Mouse (Mus musculus) cerebellum, postnatal 10 days (tissue): ENCODE measurements at regions not wholly inside any gene's neighbourhood (a gene's known extent, or its start where the extent isn't known, plus 50 kb on each side); places are given as distances from the start of the nearest gene placed in this dataset.
"Not testable (repeated sequence)": the region's sequence is repeated elsewhere in the genome, so short reads cannot be mapped to it uniquely, and the experiment has no call there.

ENCODE experiments used
- DNase-seq, 2 experiments: peaks; one replicate each; pipeline ENCODE4 v3.0.0; 2021; ENCODE audit warnings: mixed read lengths in 2 of 2

DNA sequence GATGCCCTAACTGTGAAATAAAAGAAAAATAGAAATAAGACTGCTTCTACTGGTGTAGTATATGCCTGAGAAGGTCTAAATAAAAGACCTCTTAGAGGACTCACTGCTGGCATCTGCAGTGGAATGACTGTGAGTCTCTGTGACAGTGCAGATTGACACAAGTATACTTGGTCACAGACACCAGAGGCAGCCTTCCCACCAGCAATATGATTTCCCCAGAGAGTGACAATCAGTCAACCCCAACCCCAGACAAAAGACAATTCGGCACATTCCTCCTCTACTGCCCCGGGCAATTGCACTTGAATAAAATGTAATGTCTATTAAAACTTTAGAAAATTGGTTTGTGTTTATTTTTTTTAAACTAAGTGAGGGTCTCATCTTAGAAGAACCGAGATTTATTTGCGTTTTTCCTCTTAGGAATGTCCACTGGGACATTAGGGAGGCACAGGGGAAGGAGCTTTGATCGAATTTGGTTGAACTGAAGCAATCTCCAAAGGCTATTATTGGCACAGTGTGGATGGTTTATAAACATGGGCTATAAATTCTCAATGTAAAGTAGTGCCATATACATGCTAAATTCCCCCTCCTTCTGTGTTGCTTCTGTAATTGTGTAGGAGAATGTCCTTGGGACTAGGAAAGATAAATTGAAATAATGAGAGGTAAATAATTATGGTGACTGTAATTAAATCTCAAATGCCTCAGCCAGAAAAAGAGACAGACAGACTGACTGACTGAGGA, 123.0 kb upstream of the Lnx1 start:
- no peak for DNase-seq

DNA sequence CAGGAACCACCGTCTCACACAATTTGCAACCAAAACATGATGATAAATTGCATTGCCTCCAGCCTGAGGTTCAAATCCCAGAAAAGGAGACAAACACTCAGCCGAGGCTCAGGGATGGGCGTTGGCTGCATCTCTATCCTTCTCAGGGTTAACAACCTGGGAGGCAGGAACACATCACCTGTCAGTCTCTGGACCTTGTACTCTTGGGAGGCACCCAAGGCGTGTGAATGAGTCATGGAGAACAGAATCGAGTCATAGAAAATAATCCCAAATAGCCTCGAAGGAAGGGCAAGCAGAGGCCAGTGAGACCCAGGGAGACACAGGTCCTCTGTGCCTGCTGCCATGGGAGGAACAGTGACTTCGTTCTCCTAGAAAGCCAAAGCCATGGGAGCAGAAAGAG, 121.0 kb upstream of the Lnx1 start:
- no peak for DNase-seq

DNA sequence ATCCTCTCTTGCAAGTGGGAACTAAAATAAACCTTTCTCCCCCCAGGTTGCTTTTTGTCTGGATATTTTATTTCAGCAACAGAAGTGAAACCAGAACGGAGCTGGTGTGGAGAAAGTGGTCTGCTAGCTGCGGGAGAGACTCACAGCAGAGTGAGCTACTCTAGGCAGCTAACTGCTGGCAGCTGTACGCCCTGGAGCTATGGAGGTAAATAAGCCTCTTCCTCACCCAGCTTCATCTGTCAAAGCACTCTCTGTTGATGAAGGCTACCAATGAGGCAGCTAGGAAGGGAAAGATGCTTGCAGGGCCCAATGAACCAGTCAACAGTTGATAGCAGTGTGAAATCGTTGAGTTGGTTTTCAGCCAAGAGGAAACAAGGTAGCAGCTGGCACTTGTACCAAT, 119.3 kb upstream of the Lnx1 start:
- DNase-seq = peak; percentile 41 to 49

DNA sequence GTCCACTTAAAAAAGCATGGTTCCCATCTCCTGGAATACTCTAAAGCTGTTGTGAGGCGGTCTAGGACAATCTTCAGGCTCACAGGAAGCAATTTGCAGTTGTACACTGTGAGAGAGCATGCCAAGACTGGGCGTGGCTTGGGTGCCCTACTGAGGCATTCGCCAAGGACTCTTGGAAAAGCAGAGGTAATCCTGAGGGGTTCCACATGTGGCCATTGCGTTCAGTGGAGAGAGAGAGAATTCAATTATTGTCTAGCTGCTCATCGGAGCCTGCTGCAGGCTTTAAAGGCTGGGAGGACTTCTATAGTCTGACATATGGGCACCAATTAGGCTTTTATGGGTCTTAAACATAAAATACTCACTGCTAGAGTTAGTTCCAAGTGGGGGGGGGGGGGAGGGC, 113.8 kb upstream of the Lnx1 start:
- peak; percentile 24 to 35 for DNase-seq

DNA sequence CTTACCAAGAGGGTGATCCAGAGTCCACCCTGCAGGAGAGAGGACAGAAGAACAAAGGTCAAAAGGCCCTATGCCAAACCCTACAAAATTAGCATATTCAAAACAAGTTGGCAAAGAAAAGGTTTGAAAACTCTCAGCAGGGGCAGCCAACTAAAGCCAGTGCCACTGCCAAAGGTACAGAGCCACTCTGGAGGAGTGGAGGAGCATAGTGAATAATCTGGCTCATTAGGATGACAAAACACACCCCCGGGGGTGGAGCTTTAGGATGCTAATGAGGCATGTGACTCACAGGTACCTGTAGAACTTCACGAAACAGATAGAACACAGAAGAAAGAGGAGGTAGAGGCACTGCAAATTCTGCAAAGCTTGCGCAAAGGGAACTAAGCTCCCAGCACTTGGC, 110.7 kb upstream of the Lnx1 start:
- DNase-seq = peak; percentile 34 to 50

DNA sequence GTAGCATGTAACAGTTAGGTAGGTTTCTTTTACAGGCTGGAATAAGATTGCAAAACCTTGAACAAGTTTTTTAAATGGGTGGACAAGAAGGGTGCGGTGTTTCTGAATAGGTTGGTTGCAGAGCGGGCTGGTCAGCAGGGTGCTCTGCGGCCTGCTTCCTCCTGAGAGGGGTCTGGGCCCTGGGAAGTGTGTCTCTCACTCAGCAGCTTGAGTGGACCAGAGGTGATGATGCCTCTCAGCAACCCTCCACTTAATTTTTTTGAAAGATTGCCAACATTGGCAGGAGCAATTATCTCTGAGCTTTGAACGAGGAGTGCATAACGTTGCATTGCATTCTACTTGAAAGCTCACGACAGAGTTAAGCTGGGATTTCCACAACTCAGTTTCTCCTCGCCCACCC, 108.3 kb upstream of the Lnx1 start:
- DNase-seq = no peak

DNA sequence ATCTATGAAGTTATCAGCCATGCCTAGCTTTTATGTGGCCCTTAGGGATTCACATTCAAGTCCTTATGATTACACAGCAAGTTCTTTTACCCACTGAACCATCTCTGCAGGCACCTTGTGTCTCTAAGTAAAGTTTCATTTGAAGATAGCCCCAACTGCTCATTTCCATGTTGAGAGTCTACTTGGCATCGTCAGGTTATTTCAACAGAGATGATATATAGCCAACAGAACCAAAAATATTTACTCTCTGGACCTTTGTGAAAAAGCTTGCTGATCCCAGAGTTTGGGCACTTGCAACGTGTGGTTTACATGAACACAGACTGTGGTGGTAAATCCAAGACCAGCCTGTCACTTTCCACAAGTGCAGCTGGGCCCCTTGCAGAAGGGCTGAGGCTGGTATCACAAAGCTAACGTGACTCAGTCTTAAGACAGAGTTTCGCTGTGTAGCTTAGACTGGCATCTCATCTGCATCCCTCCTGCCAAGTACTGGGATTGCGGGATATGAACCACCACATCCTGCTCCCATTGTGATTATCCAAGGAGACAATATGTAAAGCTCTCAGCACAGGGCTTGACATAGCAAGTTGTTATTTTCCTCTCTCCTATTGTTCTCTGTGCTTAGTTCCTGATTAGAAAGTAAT, 105.0 kb upstream of the Lnx1 start:
- no peak for DNase-seq

- no peak for DNase-seq
These were observed 99.2 kb upstream of the Lnx1 start for GRCm38 (mm10) chr5:74801946-74802345.

DNA sequence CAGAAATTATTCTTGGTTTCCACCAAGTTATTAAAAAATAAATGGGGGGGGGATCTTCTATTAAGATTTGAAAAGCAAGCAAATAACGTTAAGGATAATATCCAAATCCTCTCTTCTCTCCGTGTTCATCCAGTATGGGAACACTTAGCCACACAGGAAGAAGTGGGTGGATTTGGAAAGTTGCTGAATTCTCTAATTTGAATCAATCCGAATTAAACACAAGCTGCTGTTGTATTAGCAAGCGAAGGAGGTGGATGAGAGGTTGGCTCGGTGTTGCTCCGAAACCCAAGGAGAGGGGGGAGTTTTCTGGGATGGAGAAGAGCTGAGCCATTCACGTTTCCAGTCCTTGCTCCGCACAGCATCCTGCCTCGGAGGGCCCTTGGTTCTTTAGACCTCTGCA, 97.6 kb upstream of the Lnx1 start:
- no peak for DNase-seq

GRCm38 (mm10) chr5:74796421-74797067, 93.8 kb upstream of the Lnx1 start:
- peak; percentile 83 to 87 for DNase-seq

DNA sequence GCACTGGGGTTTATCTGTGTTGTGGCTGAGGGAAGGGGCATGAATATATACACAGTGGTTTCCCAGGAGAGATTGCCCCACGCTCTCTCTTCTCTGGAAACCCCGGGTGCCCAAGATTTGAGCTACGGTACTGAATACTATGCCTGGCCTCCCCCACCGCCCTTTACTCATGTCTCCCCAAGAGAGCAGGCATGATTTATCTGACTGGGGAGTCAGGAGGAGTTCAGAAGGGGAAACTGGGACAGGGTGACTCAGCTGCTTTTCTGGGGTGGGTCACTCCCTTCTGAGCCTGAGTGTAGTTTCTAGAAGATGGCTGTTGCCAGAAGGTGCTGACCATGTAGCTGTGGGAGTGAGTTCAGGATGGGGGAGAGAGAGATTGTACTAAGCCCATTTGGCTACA, 92.0 kb upstream of the Lnx1 start:
- DNase-seq = no peak

- peak in 1 of 2 experiments; percentile 34 for DNase-seq
These were observed 90.7 kb upstream of the Lnx1 start for GRCm38 (mm10) chr5:74793431-74793830.

DNA sequence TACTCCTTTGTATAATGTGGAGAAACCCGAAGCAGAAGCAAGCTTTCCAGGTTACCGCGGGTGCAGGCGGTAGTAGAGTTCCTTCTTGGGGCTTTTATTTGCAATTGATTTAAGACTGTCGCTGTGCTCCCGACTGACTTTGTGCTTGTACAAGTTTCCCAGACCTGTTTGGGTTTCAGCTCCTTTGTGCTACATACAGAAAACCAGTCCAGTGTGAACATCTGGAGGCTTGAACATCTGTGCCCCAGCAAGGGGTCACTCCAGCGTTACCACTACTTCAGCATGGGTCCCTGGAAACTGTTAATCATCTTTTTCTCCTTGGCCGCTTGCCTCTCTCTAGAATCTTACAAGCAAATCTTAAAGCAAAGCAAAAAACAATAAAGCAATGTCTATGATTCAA, 90.2 kb upstream of the Lnx1 start:
- no peak for DNase-seq

GRCm38 (mm10) chr5:74792301-74792700, 89.6 kb upstream of the Lnx1 start:
- DNase-seq = peak; percentile 75 to 81

DNA sequence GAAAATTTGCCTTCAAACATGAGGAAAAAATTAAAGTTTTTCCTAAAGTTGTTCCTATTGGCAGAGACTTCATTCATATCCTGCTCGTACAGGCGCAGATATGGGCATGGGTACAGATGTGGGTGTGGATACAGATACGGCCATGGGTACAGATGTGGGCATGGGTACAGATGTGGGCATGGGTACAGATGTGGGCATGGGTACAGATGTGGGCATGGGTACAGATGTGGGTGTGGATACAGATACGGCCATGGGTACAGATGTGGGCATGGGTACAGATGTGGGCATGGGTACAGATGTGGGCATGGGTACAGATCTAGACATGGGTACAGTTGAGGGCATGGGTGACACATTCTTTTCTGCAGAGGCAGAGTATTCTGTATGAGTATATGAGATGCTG, 87.8 kb upstream of the Lnx1 start:
- not testable (repeated sequence) for DNase-seq

DNA sequence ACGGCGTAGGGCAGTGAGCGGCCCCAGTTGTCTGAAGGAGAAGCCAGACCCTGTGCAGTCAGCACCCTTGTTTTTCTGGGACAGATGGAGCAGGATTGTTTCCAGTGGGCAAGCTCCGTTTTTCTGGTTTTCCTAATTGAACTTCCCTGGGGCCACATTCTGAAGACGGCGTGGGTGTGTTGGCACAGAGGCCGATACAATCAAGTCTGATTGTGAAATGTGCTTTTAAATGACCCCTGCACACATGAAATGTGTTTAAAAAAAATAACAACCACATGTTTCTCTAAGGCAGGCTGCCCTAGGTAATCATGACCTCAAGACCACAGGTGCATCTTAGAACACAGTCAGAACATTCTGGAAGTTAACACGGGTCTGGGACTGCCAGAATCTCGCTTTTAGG, 81.2 kb upstream of the Lnx1 start:
- peak in 1 of 2 experiments; percentile 20 for DNase-seq

- DNase-seq = no peak
These were observed 75.4 kb upstream of the Lnx1 start for GRCm38 (mm10) chr5:74778076-74778465.

GRCm38 (mm10) chr5:74777381-74778075, 74.8 kb upstream of the Lnx1 start:
- no peak for DNase-seq

DNA sequence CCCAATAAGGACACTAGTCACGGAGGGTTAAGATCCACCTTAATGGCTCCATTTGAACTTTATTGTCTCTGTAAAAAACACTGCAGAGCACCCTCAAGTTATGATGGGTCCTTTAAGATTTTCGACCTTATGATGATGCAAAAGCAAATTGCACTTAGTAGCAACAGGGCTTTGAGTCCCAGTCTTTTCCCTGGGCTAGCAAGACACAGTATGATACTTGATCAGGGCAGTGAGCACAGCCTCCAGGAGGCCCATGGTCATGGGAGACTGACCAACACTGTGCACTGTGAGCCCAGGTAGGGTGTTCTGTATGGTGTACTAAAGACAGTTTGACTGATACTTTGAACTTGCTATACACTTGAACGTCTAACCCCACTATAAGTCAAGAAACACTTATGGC, 73.4 kb upstream of the Lnx1 start:
- DNase-seq = no peak

GRCm38 (mm10) chr5:74775596-74775995, 72.9 kb upstream of the Lnx1 start:
- no peak for DNase-seq

DNA sequence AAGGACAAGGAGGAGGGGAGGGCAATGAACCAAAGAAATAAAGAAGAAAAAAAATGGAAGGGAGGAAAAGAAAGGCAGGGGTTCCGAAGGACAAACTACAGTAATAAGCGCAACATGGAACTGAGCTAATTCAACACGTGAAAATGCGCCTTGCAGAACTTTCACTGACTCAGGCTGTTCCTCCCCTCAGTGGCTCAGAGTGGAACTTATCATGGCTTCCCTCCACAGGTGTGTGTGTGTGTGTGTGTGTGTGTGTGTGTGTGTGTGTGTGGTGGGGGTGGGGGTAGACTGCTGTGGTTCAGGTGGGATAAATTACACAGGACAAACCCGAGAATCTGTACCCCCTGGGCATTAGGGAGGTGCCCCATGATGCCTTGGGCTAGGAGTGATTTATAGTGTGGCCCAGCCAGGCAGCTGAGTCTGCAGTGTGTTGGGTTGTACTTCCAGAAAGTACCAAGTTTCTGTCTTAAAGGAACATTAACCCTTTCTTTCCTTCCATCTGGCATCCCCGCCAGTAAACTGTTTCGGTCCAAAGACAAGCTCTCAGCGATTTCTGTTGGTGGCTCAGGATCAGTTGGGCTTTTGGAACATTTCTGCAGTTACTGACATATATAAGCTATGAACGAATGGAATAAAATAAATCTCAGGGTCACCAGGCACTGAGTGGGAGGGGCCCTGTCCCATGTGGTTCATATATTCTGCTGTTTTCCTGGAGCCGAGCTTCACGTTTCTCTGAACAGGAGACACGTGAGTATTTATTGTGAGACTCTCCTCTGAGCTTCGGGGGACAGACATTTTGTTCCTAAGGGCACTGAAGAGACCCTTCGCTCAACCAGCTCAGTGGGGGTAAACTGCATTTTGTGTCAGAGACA, 71.1 kb upstream of the Lnx1 start:
- no peak for DNase-seq

DNA sequence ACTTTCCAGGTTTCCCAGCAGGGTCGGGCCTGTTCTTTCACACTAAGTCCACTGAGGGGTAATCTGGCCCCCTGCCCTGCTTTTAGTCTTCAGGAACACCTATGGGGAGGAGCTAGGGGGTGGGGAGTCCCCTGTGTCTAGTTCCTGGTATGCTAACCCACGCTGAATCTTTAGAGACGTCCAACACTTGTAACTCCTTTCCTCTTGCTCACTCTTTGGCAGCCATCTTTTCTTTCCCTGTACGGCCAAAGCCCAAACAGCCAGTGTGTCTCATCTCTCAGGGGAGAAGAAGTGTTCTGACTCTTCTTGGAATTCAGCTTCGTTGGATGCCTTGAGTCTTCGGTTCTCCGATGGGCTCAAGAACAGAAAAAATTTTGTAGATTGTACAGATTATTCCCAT, 68.4 kb upstream of the Lnx1 start:
- no peak for DNase-seq

DNA sequence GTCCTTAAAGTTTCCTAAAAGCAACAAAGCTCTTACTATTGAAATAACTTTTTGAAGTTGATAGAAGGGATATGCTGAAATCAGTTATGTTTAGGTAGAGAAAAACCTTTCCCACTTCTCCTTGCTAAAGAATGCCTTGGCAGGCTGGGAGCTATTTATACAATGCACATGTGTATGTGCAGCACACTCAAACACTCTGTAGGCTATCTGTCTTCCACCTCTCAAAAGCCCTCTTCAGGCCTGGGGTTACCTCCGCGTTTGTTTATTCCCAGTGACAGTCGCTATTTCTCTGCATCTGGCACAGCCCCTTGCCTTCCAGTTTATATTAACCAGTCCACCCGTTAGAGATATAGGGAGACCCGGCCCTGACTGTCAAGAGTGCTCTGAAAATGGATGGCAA, 66.3 kb upstream of the Lnx1 start:
- DNase-seq = no peak
